Mouse (Mus musculus): ENCODE results near the gene Spi1.

- TF ChIP-seq POLR2A (IDR thresholded peaks at IDR 0.05; ENCODE audit: extremely low read depth, insufficient read depth, low read length) (no peak), CTCF (IDR thresholded peaks at IDR 0.05; ENCODE audit: low read depth, low read length) (no peak)
Measured at GRCm38 (mm10) chr2:91068872-91069165, 13.4 kb upstream of the Spi1 start.

Data from liver, adult 2 months (tissue).